ENCODE assay signal across 24 mouse cellular contexts in the genomic region with DNA sequence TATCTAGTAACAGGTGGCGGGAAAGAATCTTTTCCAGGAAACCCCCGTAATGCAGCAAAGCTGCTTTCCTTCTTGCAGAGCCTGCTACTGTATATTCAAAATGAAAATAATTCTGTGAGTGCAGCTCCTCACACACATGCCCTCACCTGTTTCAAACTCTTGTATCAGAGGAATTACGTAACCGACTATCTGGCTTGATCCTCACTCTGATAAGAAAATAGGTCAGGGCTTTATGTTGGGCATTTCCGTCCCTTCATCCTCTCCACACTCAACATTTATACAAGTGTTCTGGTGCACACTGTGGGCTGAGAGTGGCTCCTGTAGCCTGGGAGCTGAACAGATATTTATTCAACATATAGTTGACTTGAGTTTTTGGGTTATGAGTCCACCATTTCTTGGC. TPM values are rescaled to one million over a fixed set of nuclear protein-coding genes. Genes with fewer than 3 reads are reported as not detected.
DNase-seq lines count a peak whose midpoint lies in the region; ATAC-seq and TF ChIP-seq lines count a peak whose summit lies in the region.
"Had no signal": no experiment of that assay in that cellular context is flagged by ENCODE, and none has a peak within 500 bp of the region (broad histone marks: within the 10 kb centered on the region; RNA-seq: fewer than 3 reads in every experiment).

No protein-coding gene starts in this region.

- H3K27me3 ChIP-seq in heart, postnatal 0 days (ENCODE audit: control insufficient read depth, insufficient read depth, low read length) = no peaks in the 10 kb centered on the region
- H3K27me3 ChIP-seq: CH12.LX; embryonic facial prominence, embryonic 15.5 days; forebrain, embryonic 15.5 days; hindbrain, embryonic 12.5 days; intestine, embryonic 15.5 days; Patski had no signal

- H3K27ac ChIP-seq in heart, postnatal 0 days (ENCODE audit: low read depth) = 0 out of 2 replicates have a peak overlapping the region, but pooled peaks have one; percentile 16
- H3K27ac ChIP-seq: embryonic facial prominence, embryonic 15.5 days; forebrain, embryonic 15.5 days; heart, adult 2 months; hindbrain, embryonic 12.5 days; intestine, embryonic 15.5 days had no signal

- TF ChIP-seq EP300 in heart, postnatal 0 days (IDR thresholded peaks at IDR 0.05; ENCODE audit: low read depth) = no peak

- no peak for ATAC-seq in heart, postnatal 0 days (ENCODE audit: insufficient read depth, low read depth)
- peak; percentile 54 for ATAC-seq in activated CD4-positive, CD25-positive, alpha-beta regulatory T cell, adult 4 months
- peak; percentile 52 for ATAC-seq in inflammation-experienced regulatory T-cells, adult 6 months
- ATAC-seq: forebrain, embryonic 15.5 days; hindbrain, embryonic 16.5 days; intestine, embryonic 15.5 days; Patski had no signal

- intact Hi-C loops in heart, postnatal 25 days (cut with DNase I) = no loop called here

- 94% methylated on average over 5 of the region's 5 CpGs for WGBS in heart, postnatal 0 days

- no peak overlapping the region for H3K9ac ChIP-seq in heart, postnatal 0 days (replicated peaks; ENCODE audit: low read depth, low read length)
- H3K9ac ChIP-seq: embryonic facial prominence, embryonic 15.5 days; forebrain, embryonic 15.5 days; hindbrain, embryonic 12.5 days; intestine, embryonic 15.5 days had no signal

- H3K36me3 ChIP-seq in heart, postnatal 0 days (replicated peaks; ENCODE audit: control insufficient read depth, insufficient read depth, low read length) = peaks cover 38% of the 10 kb centered on the region

- H3K9me3 ChIP-seq in heart, postnatal 0 days (replicated peaks; ENCODE audit: control insufficient read depth, low read length) = no peaks in the 10 kb centered on the region
- H3K9me3 ChIP-seq: embryonic facial prominence, embryonic 15.5 days; forebrain, embryonic 15.5 days; hindbrain, embryonic 12.5 days; intestine, embryonic 15.5 days had no signal

- no peaks in the 10 kb centered on the region for H3K4me1 ChIP-seq in heart, postnatal 0 days (ENCODE audit: control insufficient read depth, insufficient read depth)
- H3K4me1 ChIP-seq: embryonic facial prominence, embryonic 15.5 days; forebrain, embryonic 15.5 days; hindbrain, embryonic 12.5 days; intestine, embryonic 15.5 days had no signal

- no peak overlapping the region for H3K4me3 ChIP-seq in heart, postnatal 0 days (ENCODE audit: low read depth, low read length)
- H3K4me3 ChIP-seq: embryonic facial prominence, embryonic 15.5 days; erythroblast, embryonic 14.5 days; forebrain, embryonic 15.5 days; heart, adult 2 months; hindbrain, embryonic 12.5 days; intestine, embryonic 15.5 days had no signal

- H3K4me2 ChIP-seq in heart, postnatal 0 days (ENCODE audit: low read depth, low read length) = no peak overlapping the region
- H3K4me2 ChIP-seq: embryonic facial prominence, embryonic 15.5 days; forebrain, embryonic 15.5 days; heart, embryonic 11.5 days; hindbrain, embryonic 12.5 days; intestine, embryonic 15.5 days had no signal

- no peak for DNase-seq in heart, postnatal 0 days (ENCODE audit: low spot score)
- no peak for DNase-seq in heart, postnatal 25 days (ENCODE audit: low spot score)
- DNase-seq in CD4-positive helper T cell, adult 2 months (ENCODE audit: low read depth, low spot score) = peak; percentile 21
- no peak for DNase-seq in natural killer cell, adult 2 months (ENCODE audit: low spot score in 2 of 2)
- DNase-seq: adrenal gland, postnatal 10 days; cerebellum, adult 11 months; cerebellum, adult 8-10 months; cerebellum, postnatal 14 days; embryo, embryonic 11 days; gastrocnemius, postnatal 36 days; heart, adult 2 months; heart, postnatal 4 days had no signal

- no peak for TF ChIP-seq CTCF in heart, postnatal 0 days (IDR thresholded peaks at IDR 0.05; ENCODE audit: low read depth)

RNA-seq across cellular contexts. Expression of a gene that starts 45.8 kb away (rescaled TPM):
- total RNA-seq in heart, postnatal 0 days (2014; rRNA removed; ENCODE audit: low replicate concordance) = 20,690 and 21,635 TPM in 2 replicates
- 18,379 and 21,577 TPM in 2 replicates for polyA plus RNA-seq in heart, postnatal 0 days (2015; fragmentation: Nextera tagmentation; extraction: Ambion mirVana)
- total RNA-seq in heart, postnatal 25 days (2021) = over 10,000 TPM; 16,244 to 16,268 TPM
- polyA plus RNA-seq in activated CD4-positive, CD25-positive, alpha-beta regulatory T cell, adult 4 months (2017; shearing (Covaris generic)) = not detected
- not detected for polyA plus RNA-seq in inflammation-experienced regulatory T-cells, adult 6 months (2017; shearing (Covaris generic))
- total RNA-seq: CH12.LX; common myeloid progenitor, adult 5-6 weeks had no signal
- polyA plus RNA-seq: erythroblast, embryonic 14.5 days; Patski had no signal

Comparison
In these comparisons a context has a peak if more than half of its experiments do, and no peak if none do; other contexts are left out.
1. RNA of a gene that starts 45.8 kb away (polyA plus RNA-seq): 18,379 to 21,577 TPM in heart, postnatal 0 days; not detected in activated CD4-positive, CD25-positive, alpha-beta regulatory T cell, adult 4 months and not detected in inflammation-experienced regulatory T-cells, adult 6 months; every median in the first group is over 1,000 times any median in the second.